Mouse (Mus musculus) olfactory bulb, adult 2 months (tissue): ENCODE measurements around the gene Abca13.

ENCODE experiments used
- CTCF ChIP-seq: fragments of 200-500 bp; IDR thresholded peaks from 2 replicates; pipeline ENCODE4 v1.5.1; 2012; ENCODE audit warnings: low read depth, mild to moderate bottlenecking, low read length, moderate library complexity; ENCODE audit not compliant: insufficient read depth
- POLR2A ChIP-seq: fragments of 200-500 bp; IDR thresholded peaks from 2 replicates; pipeline ENCODE4 v1.6.1; 2012; ENCODE audit warnings: mild to moderate bottlenecking, low read depth, low read length, moderate library complexity; ENCODE audit not compliant: insufficient read depth

- TF ChIP-seq CTCF (no peak), POLR2A (no peak)
Observed at GRCm38 (mm10) chr11:9191555-9192131, at the start of gene Abca13.
